8 mouse cellular contexts compared by ENCODE assay signal in the genomic region with DNA sequence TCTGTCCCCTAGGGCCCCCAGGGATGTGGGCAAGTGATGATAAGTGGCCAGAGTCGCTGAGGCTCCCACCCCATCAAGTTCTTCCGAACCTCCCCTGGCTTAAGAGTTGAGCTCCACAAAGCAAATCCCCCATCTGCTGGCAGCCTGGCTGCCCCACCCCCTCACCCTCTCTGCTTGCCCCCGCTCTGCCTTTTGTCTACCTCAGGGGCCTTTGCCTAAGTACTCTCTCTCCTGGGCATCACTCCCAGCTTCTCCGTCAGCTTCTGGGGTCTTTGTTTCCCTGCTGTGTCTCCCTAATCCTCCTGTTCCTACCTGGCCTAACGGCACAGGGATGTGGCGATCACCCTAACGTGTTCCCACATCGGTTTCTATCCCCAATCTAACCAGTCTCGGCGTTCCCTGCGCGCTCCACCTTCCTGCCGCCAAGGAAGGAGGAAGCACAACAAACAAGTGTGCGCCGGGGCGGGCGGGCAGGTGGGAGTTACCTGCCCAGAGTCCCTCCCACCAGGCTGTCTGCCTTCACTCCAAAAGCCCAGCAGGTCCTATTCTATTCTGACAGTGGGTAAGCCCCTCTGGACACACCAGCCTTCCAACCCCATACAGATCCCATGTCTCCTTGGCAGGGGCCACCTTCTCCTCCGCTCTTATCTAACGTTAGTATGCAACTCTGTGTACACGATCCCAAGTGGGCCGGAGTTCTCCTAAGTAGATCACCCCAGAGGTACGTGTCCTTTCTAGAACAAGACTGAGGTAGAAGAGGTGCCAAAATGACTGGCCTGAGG. TPM values are rescaled to one million over a fixed set of nuclear protein-coding genes. Genes with fewer than 3 reads are reported as not detected.
DNase-seq lines count a peak whose midpoint lies in the region; ATAC-seq and TF ChIP-seq lines count a peak whose summit lies in the region.

No protein-coding gene starts in this region.

- H3K27me3 ChIP-seq in neural tube, embryonic 11.5 days (ENCODE audit: control insufficient read depth, insufficient read depth, low read length) = no peaks in the 10 kb centered on the region
- H3K27me3 ChIP-seq in hindbrain, embryonic 12.5 days = peaks cover 4% of the 10 kb centered on the region; the same call in 1 of the 2 replicates
- no peaks in the 10 kb centered on the region for H3K27me3 ChIP-seq in limb, embryonic 14.5 days (ENCODE audit: control insufficient read depth, insufficient read depth, low read length)

- no peak for TF ChIP-seq CTCF in cortical plate, adult 2 months (IDR thresholded peaks at IDR 0.05; ENCODE audit: extremely low read depth, insufficient read depth, low read length)
- no peak for TF ChIP-seq CTCF in olfactory bulb, adult 2 months (IDR thresholded peaks at IDR 0.05; ENCODE audit: insufficient read depth, low read depth, low read length)

- H3K36me3 ChIP-seq in neural tube, embryonic 11.5 days (ENCODE audit: control insufficient read depth, insufficient read depth, low read length) = peaks cover 11% of the 10 kb centered on the region
- peaks cover 21% of the 10 kb centered on the region for H3K36me3 ChIP-seq in hindbrain, embryonic 12.5 days
- peaks cover 26% of the 10 kb centered on the region for H3K36me3 ChIP-seq in limb, embryonic 14.5 days (ENCODE audit: control insufficient read depth, insufficient read depth, low read length)

- peak overlapping the region; percentile 100 for H3K27ac ChIP-seq in neural tube, embryonic 11.5 days (ENCODE audit: low read depth, low read length)
- H3K27ac ChIP-seq in cortical plate, adult 2 months (ENCODE audit: insufficient read depth, low read length) = 0 out of 2 replicates have a peak overlapping the region, but pooled peaks have one; percentile 33
- H3K27ac ChIP-seq in hindbrain, embryonic 12.5 days = peak overlapping the region; percentile 100
- no peak overlapping the region for H3K27ac ChIP-seq in limb, embryonic 14.5 days (replicated peaks; ENCODE audit: low read depth, low read length)
- peak overlapping the region; percentile 93; the same call in 1 of the 2 replicates for H3K27ac ChIP-seq in olfactory bulb, adult 2 months (ENCODE audit: insufficient read depth, low read depth, low read length)

- peak overlapping the region; percentile 98 for H3K4me2 ChIP-seq in neural tube, embryonic 11.5 days (ENCODE audit: low read depth)
- peak overlapping the region; percentile 100 for H3K4me2 ChIP-seq in hindbrain, embryonic 12.5 days (replicated peaks)
- peak overlapping the region; percentile 98 for H3K4me2 ChIP-seq in limb, embryonic 14.5 days (replicated peaks; ENCODE audit: low read depth, low read length, severe bottlenecking)

- peaks cover 20% of the 10 kb centered on the region for H3K4me1 ChIP-seq in neural tube, embryonic 11.5 days (ENCODE audit: control insufficient read depth, insufficient read depth, low read length)
- peaks cover 3% of the 10 kb centered on the region for H3K4me1 ChIP-seq in cortical plate, adult 2 months (ENCODE audit: control insufficient read depth, insufficient read depth, low read length)
- peaks cover 47% of the 10 kb centered on the region for H3K4me1 ChIP-seq in hindbrain, embryonic 12.5 days
- peaks cover 26% of the 10 kb centered on the region for H3K4me1 ChIP-seq in limb, embryonic 14.5 days (ENCODE audit: control insufficient read depth, insufficient read depth, low read length)
- peaks cover 47% of the 10 kb centered on the region for H3K4me1 ChIP-seq in olfactory bulb, adult 2 months (ENCODE audit: control insufficient read depth, insufficient read depth, low read length)

- H3K9ac ChIP-seq in neural tube, embryonic 11.5 days (ENCODE audit: low read length) = peak overlapping the region; percentile 99
- H3K9ac ChIP-seq in hindbrain, embryonic 12.5 days = peak overlapping the region; percentile 100
- H3K9ac ChIP-seq in limb, embryonic 14.5 days (ENCODE audit: low read depth, low read length, severe bottlenecking) = peak overlapping the region; percentile 99

- ATAC-seq in neural tube, embryonic 11.5 days (ENCODE audit: insufficient read depth, low FRiP score, low TSS enrichment) = no peak
- no peak for ATAC-seq in hindbrain, embryonic 12.5 days (ENCODE audit: low FRiP score)
- ATAC-seq in limb, embryonic 14.5 days (ENCODE audit: low FRiP score, low read depth) = no peak

- WGBS in neural tube, embryonic 11.5 days = 13% methylated on average over 22 of the region's 22 CpGs
- WGBS in hindbrain, embryonic 12.5 days = 10% methylated on average over 22 of the region's 22 CpGs
- WGBS in limb, embryonic 14.5 days = 17% methylated on average over 22 of the region's 22 CpGs
- WGBS in olfactory bulb, adult 2 months = 9% methylated on average over 22 of the region's 22 CpGs

- no peaks in the 10 kb centered on the region for H3K9me3 ChIP-seq in neural tube, embryonic 11.5 days (ENCODE audit: control insufficient read depth, low read length)
- no peaks in the 10 kb centered on the region for H3K9me3 ChIP-seq in hindbrain, embryonic 12.5 days (replicated peaks)
- H3K9me3 ChIP-seq in limb, embryonic 14.5 days (ENCODE audit: control insufficient read depth, low read length) = no peaks in the 10 kb centered on the region

- peak; percentile 35; the same call in 1 of the 2 replicates for TF ChIP-seq POLR2A in cortical plate, adult 2 months (IDR thresholded peaks at IDR 0.05; ENCODE audit: extremely low read depth, insufficient read depth, low read length)
- no peak for TF ChIP-seq POLR2A in limb, embryonic 14.5 days (IDR thresholded peaks at IDR 0.05; ENCODE audit: borderline replicate concordance, extremely low read depth, insufficient read depth, insufficient read length)
- TF ChIP-seq POLR2A in olfactory bulb, adult 2 months (IDR thresholded peaks at IDR 0.05; ENCODE audit: insufficient read depth, low read depth, low read length) = no peak

- peak overlapping the region; percentile 92 for H3K4me3 ChIP-seq in neural tube, embryonic 11.5 days (ENCODE audit: low read depth, low read length)
- H3K4me3 ChIP-seq in cortical plate, adult 2 months (ENCODE audit: insufficient read depth, low read length) = peak overlapping the region; percentile 55
- H3K4me3 ChIP-seq in hindbrain, embryonic 12.5 days = peak overlapping the region; percentile 98
- H3K4me3 ChIP-seq in limb, embryonic 14.5 days (replicated peaks; ENCODE audit: low read length) = peak overlapping the region; percentile 92
- peak overlapping the region; percentile 98 for H3K4me3 ChIP-seq in olfactory bulb, adult 2 months (ENCODE audit: insufficient read depth, low read depth, low read length)

- DNase-seq in neural tube, embryonic 11.5 days (ENCODE audit: low spot score) = peak; percentile 40
- DNase-seq in neural tube, embryonic 10.5 days (ENCODE audit: extremely low spot score, low spot score) = no peak
- DNase-seq in limb, embryonic 14.5 days (ENCODE audit: low spot score) = no peak
- DNase-seq in frontal cortex, adult 2 months (ENCODE audit: extremely low spot score in 1 of 2, low spot score in 1 of 2) = no peak
- no peak for DNase-seq in spleen, postnatal 10 days (ENCODE audit: low spot score in 2 of 2)

RNA-seq across cellular contexts. Expression of gene Lag3, which starts 3.8 kb away (rescaled TPM):
- 1.4 and 1.7 TPM in 2 replicates for polyA plus RNA-seq in neural tube, embryonic 11.5 days (2014; fragmentation: Nextera tagmentation; extraction: Ambion mirVana)
- polyA plus RNA-seq in cortical plate, adult 2 months (2012; rRNA removed) = 5.1 and 6.5 TPM in 2 replicates
- 1.9 and 2.1 TPM in 2 replicates for polyA plus RNA-seq in hindbrain, embryonic 12.5 days (2016; fragmentation: Nextera tagmentation; extraction: Ambion mirVana)
- polyA plus RNA-seq in limb, embryonic 14.5 days (2012; rRNA removed) = 2.3 and 3.2 TPM in 2 replicates
- polyA plus RNA-seq in limb, embryonic 14.5 days (2014; fragmentation: Nextera tagmentation; extraction: Ambion mirVana) = 2.0 and 2.6 TPM in 2 replicates
- not detected in 2 replicates for polyA plus RNA-seq in olfactory bulb, adult 2 months (2012; ENCODE audit: insufficient read depth, insufficient read length, low replicate concordance, missing spikeins)
- polyA plus RNA-seq in frontal cortex, adult 2 months (2012; rRNA removed) = 5.9 and 6.0 TPM in 2 replicates

RNA-seq across cellular contexts. Expression of gene Ptms, which starts 4.6 kb away (rescaled TPM):
- 345 and 381 TPM in 2 replicates for polyA plus RNA-seq in neural tube, embryonic 11.5 days (2014; fragmentation: Nextera tagmentation; extraction: Ambion mirVana)
- 1,375 and 1,380 TPM in 2 replicates for polyA plus RNA-seq in cortical plate, adult 2 months (2012; rRNA removed)
- 637 and 707 TPM in 2 replicates for polyA plus RNA-seq in hindbrain, embryonic 12.5 days (2016; fragmentation: Nextera tagmentation; extraction: Ambion mirVana)
- 1,126 and 1,778 TPM in 2 replicates for polyA plus RNA-seq in limb, embryonic 14.5 days (2012; rRNA removed)
- 306 and 353 TPM in 2 replicates for polyA plus RNA-seq in limb, embryonic 14.5 days (2014; fragmentation: Nextera tagmentation; extraction: Ambion mirVana)
- polyA plus RNA-seq in olfactory bulb, adult 2 months (2012; ENCODE audit: insufficient read depth, insufficient read length, low replicate concordance, missing spikeins) = not detected in 2 replicates
- 1,541 and 1,645 TPM in 2 replicates for polyA plus RNA-seq in frontal cortex, adult 2 months (2012; rRNA removed)

RNA-seq across cellular contexts. Expression of gene Mlf2, which starts 15.8 kb away (rescaled TPM):
- polyA plus RNA-seq in neural tube, embryonic 11.5 days (2014; fragmentation: Nextera tagmentation; extraction: Ambion mirVana) = 468 and 513 TPM in 2 replicates
- polyA plus RNA-seq in cortical plate, adult 2 months (2012; rRNA removed) = 732 and 737 TPM in 2 replicates
- polyA plus RNA-seq in hindbrain, embryonic 12.5 days (2016; fragmentation: Nextera tagmentation; extraction: Ambion mirVana) = 462 and 488 TPM in 2 replicates
- polyA plus RNA-seq in limb, embryonic 14.5 days (2012; rRNA removed) = 407 and 471 TPM in 2 replicates
- 355 and 380 TPM in 2 replicates for polyA plus RNA-seq in limb, embryonic 14.5 days (2014; fragmentation: Nextera tagmentation; extraction: Ambion mirVana)
- polyA plus RNA-seq in olfactory bulb, adult 2 months (2012; ENCODE audit: insufficient read depth, insufficient read length, low replicate concordance, missing spikeins) = not detected in 2 replicates
- 689 and 754 TPM in 2 replicates for polyA plus RNA-seq in frontal cortex, adult 2 months (2012; rRNA removed)

RNA-seq across cellular contexts. Expression of gene Cd4, which starts 27.3 kb away (rescaled TPM):
- polyA plus RNA-seq in neural tube, embryonic 11.5 days (2014; fragmentation: Nextera tagmentation; extraction: Ambion mirVana) = 0.07 TPM in 1 of 2 replicates, not detected in the other
- 1.1 and 4.7 TPM in 2 replicates for polyA plus RNA-seq in cortical plate, adult 2 months (2012; rRNA removed)
- polyA plus RNA-seq in hindbrain, embryonic 12.5 days (2016; fragmentation: Nextera tagmentation; extraction: Ambion mirVana) = 0.06 TPM in 1 of 2 replicates, not detected in the other
- polyA plus RNA-seq in limb, embryonic 14.5 days (2012; rRNA removed) = 0.23 and 0.26 TPM in 2 replicates
- 0.10 and 0.51 TPM in 2 replicates for polyA plus RNA-seq in limb, embryonic 14.5 days (2014; fragmentation: Nextera tagmentation; extraction: Ambion mirVana)
- 395 and 682 TPM in 2 replicates for polyA plus RNA-seq in olfactory bulb, adult 2 months (2012; ENCODE audit: insufficient read depth, insufficient read length, low replicate concordance, missing spikeins)
- 0.64 and 1.3 TPM in 2 replicates for polyA plus RNA-seq in frontal cortex, adult 2 months (2012; rRNA removed)

RNA-seq across cellular contexts. Expression of gene Cops7a, which starts 50.0 kb away (rescaled TPM):
- polyA plus RNA-seq in neural tube, embryonic 11.5 days (2014; fragmentation: Nextera tagmentation; extraction: Ambion mirVana) = 110 and 118 TPM in 2 replicates
- polyA plus RNA-seq in cortical plate, adult 2 months (2012; rRNA removed) = 279 and 280 TPM in 2 replicates
- polyA plus RNA-seq in hindbrain, embryonic 12.5 days (2016; fragmentation: Nextera tagmentation; extraction: Ambion mirVana) = 99.5 and 101 TPM in 2 replicates
- polyA plus RNA-seq in limb, embryonic 14.5 days (2012; rRNA removed) = 215 and 251 TPM in 2 replicates
- polyA plus RNA-seq in limb, embryonic 14.5 days (2014; fragmentation: Nextera tagmentation; extraction: Ambion mirVana) = 137 and 144 TPM in 2 replicates
- 255 TPM in 1 of 2 replicates, not detected in the other for polyA plus RNA-seq in olfactory bulb, adult 2 months (2012; ENCODE audit: insufficient read depth, insufficient read length, low replicate concordance, missing spikeins)
- polyA plus RNA-seq in frontal cortex, adult 2 months (2012; rRNA removed) = 261 and 265 TPM in 2 replicates
